Mouse (Mus musculus): ENCODE results near the gene Cacng1.

The Cacng1 gene

DNA sequence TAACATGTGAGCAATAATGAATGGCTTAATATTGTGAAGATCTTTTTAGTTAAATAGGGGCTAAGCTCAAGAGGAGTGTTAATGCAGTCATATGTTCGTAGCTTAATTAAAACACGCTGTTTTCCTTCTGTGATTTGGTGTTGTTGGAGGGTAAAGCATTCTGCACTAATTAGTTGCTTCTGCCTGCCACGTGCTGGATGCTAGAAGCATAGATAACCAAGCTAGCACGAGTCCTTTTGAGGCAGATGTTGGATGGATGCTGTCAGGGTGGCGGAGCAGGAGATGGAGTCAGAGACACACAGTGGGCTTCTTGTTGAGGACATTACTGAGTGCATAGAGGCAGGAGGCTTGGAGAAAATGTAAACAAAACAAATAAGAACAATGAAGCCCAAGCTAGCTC lies 59.2 kb downstream of the Cacng1 start:
- DNase-seq (ENCODE audit: low spot score in 2 of 2): no peak

DNA sequence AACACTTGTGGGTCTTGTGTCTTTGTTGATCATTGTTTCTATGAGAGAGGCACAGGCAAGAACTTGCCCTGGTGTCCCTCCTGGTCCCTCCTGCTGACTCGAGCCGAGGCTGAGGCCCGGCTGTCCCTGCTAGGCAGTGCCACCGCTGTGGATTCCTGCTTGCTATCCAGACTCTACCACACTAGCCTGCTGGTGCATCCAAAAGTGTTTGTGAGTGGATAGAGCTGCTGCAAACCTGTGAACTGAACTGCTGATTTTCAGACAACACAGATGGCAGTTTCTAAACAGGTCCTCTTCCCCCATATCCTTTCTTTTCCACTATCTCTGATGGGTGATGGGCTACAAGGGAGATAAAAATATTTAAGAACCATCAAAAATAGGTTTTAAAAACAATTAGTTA lies 60.8 kb downstream of the Cacng1 start:
- DNase-seq (ENCODE audit: low spot score in 2 of 2): no peak

Data from right cerebral cortex, adult 2 months (tissue).